Mouse (Mus musculus) frontal cortex, postnatal 10 days (tissue): ENCODE data around the gene 2610528J11Rik.
"Not testable (repeated sequence)": the region's sequence is repeated elsewhere in the genome, so short reads cannot be mapped to it uniquely, and the experiment has no call there.

ENCODE experiments used
- DNase-seq, 2 experiments: peaks; one replicate each; pipeline ENCODE4 v3.0.0; 2022; ENCODE audit warnings: low spot score in 2 of 2, mixed read lengths in 1 of 2

The 2610528J11Rik gene

GRCm38 (mm10) chr4:118526408-118527334 lies at the start of gene 2610528J11Rik:
2610528J11Rik (plus strand) TSS chr4:118526999.
- no peak for DNase-seq

GRCm38 (mm10) chr4:118489717-118490132 lies 37.1 kb upstream of the 2610528J11Rik start, which contains the start of gene Tie1:
Tie1 (minus strand) TSS chr4:118490061.
- DNase-seq: no peak

GRCm38 (mm10) chr4:118490461-118490860 lies 36.3 kb upstream of the 2610528J11Rik start:
- no peak for DNase-seq

- no peak for DNase-seq
Observed at GRCm38 (mm10) chr4:118500171-118500724, 26.6 kb upstream of the 2610528J11Rik start.

GRCm38 (mm10) chr4:118500792-118501191 lies 26.0 kb upstream of the 2610528J11Rik start:
- no peak for DNase-seq

GRCm38 (mm10) chr4:118505551-118505950 lies 21.2 kb upstream of the 2610528J11Rik start:
- no peak for DNase-seq

GRCm38 (mm10) chr4:118507171-118507570 lies 19.6 kb upstream of the 2610528J11Rik start:
- not testable (repeated sequence) for DNase-seq

- no peak for DNase-seq
Observed at GRCm38 (mm10) chr4:118509050-118509449, 17.7 kb upstream of the 2610528J11Rik start.

GRCm38 (mm10) chr4:118516699-118517496 lies 9.9 kb upstream of the 2610528J11Rik start:
- no peak for DNase-seq

GRCm38 (mm10) chr4:118517497-118518146 lies 9.2 kb upstream of the 2610528J11Rik start:
- DNase-seq: no peak

GRCm38 (mm10) chr4:118518208-118518607 lies 8.6 kb upstream of the 2610528J11Rik start:
- no peak for DNase-seq

- no peak for DNase-seq
Observed at GRCm38 (mm10) chr4:118522248-118522647, 4.6 kb upstream of the 2610528J11Rik start.

GRCm38 (mm10) chr4:118523976-118524375 lies 2.8 kb upstream of the 2610528J11Rik start:
- no peak for DNase-seq

- no peak for DNase-seq
Observed at GRCm38 (mm10) chr4:118525779-118526178, 1.0 kb upstream of the 2610528J11Rik start.

GRCm38 (mm10) chr4:118527335-118527681 lies 509 bp downstream of the 2610528J11Rik start:
- no peak for DNase-seq

GRCm38 (mm10) chr4:118527720-118528119 lies 921 bp downstream of the 2610528J11Rik start:
- DNase-seq: no peak

GRCm38 (mm10) chr4:118532663-118533062 lies 5.9 kb downstream of the 2610528J11Rik start:
- no peak for DNase-seq

GRCm38 (mm10) chr4:118533156-118533555 lies 6.4 kb downstream of the 2610528J11Rik start:
- no peak for DNase-seq

GRCm38 (mm10) chr4:118533605-118534004 lies 6.8 kb downstream of the 2610528J11Rik start:
- DNase-seq: no peak

GRCm38 (mm10) chr4:118535610-118536009 lies 8.8 kb downstream of the 2610528J11Rik start:
- no peak for DNase-seq

- DNase-seq: no peak
Observed at GRCm38 (mm10) chr4:118537801-118538200, 11.0 kb downstream of the 2610528J11Rik start.

- DNase-seq: no peak
Observed at GRCm38 (mm10) chr4:118539904-118540303, 13.1 kb downstream of the 2610528J11Rik start.
